Mouse (Mus musculus): ENCODE results near the gene Padi3.

The Padi3 gene

DNA sequence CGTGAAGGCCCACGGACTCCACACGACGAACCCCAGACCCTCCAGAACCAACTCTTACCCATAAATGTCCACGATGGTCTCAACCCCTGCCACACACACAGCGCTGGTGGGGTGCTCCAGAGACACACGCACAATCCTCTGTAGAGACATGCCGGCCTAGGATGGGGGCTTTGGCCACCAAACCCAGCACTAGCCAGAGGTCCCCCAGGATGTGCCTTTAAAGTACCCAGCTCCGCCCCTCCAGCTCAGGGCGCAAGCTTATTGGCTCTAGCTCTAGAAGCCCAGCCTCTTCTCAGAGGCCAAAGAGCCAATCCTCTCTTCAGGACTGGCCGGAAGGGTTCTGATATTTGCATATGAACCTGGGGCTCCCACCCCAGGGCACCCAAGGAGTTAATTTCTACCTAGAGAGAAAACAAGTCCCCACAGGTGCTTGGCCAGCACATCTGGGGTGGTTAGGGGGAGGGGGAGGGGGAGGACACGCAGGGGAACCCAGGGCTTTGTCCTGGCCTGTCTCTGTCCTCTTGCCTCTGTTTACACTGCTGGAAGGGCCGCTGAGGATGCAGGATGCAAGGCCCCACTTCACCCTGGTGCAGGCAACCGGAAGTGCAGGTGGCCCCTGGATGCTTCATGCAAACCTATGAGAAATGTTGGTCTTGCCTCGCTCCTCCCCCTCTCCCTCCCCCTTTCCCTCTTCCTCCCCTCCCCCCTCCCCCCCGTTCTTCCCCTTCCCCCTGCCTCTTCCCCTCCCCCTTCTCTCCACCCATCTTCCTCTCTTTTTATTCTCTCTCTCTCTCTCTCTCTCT, at the start of gene Padi3:
TSS of gene Padi3 (minus strand) at position 191 of the 803 bp plus-strand sequence.
- peak; percentile 33 for DNase-seq (ENCODE audit: low read depth, low spot score)

DNA sequence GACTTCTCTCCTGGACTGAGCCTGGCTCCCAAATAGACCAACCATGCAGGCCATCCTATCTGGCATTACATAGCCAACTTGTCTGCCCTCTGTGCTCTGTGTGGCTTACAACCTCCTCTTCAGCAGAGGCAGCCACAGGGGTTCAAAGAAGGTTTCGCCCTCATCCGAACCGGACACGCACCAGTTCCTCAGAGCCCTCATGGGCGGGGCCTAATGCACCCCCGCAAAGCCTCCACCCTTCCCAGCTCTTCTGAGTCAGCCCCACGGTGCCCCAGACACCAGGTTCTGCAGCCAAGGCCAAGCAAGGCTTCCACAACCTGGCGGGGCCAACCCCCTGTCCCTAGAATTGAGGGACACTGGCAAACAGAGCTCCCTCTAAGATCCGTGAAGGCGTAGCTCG, 48.8 kb upstream of the Padi3 start:
- no peak for DNase-seq (ENCODE audit: low read depth, low spot score)

DNA sequence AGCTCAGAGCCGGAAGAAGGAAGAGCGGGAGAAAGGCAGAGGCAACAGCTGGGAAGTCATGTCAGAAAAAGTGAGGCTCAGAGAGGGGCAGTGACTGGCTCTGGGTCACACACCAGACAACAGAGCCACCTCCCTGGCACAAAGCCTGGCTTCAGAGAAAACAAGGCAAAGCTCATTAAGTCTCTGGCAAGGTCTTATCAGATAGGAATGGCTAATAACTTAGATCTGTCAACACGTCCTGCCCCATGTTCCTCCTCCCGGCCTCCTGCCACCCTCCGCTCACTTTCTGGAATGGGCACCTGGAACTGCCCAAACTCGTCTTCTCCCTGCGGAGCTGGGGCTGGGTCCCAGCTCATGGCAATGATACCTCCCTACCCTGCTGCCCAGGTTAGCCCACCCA, 47.4 kb upstream of the Padi3 start:
- no peak for DNase-seq (ENCODE audit: low read depth, low spot score)

DNA sequence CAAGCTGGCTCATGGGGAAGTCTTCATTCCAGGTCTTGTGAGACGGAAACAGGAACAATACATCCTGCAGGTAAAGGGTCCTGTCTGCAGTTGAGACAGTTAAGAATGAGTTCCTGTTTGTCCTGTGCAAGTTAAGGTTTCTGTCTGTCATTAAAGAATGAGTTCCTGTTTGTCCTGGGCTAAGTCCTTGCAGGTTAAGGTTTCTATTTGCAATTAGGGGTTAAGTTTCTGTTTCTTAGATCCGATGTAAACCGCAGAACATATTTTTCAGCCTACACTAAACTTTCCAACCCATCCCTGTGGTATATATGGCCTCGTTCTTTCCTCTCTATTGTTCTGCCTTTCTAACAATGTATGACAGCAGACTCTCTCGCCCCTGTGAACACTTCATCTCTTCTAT, 46.6 kb upstream of the Padi3 start:
- no peak for DNase-seq (ENCODE audit: low read depth, low spot score)

DNA sequence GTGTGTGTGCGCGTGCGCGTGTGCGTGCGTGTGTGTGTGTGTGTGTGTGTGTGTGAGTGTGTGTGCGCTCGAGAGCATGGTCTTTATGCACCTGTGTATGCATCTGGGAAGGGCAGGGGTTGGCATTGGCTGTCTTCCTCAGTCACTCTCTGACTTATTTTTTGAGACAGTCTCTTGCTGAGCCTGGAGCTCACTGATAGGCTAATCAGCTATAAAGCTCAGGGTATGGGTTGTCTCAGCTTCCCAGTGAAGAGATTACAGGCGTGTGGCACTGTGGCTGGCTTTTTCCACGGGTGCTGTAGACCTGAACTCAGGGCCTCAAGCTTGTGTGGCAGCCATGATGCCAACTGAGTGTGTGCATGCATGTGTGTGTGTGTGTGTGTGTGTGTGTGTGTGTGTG, 44.7 kb upstream of the Padi3 start:
- DNase-seq (ENCODE audit: low read depth, low spot score): no peak

DNA sequence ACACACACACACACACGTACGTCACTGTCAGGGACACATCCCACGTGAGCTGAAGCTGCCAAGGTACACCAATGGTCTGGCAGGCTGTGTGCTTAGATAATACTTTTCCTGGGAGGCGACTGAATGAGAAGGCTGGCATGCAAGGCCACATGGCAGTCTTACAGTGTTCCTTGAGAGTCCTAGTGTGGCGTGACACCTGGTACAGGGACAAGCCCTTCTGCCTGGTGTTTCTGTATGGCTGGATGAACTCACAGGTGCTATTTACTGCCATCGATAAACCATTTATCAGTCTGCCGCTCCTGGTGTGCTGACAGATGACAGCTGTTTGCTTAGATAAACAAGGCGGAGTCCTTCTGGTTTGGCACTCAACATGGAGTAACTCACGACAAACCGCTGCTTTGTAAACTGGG, 44.0 kb upstream of the Padi3 start:
- DNase-seq (ENCODE audit: low read depth, low spot score): no peak

DNA sequence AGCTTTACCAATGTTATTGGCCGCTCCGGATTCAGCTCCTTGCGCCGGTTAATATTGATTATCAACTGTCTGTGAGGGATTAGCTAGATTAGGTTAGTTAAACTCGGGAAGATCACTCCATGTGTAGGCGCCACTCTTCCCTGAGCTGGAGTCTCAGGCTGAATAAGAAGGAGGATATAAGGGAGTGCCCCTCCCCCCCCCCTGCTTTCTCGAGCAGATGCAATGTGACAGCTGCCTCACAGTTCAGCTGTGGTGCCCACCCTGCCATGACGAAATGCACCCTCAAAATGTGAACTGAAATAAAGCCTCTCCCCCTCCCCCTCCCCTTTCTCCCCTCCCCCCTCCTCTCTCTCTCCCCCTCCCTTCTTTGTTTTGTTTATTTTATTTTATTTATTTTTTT, 43.2 kb upstream of the Padi3 start:
- no peak for DNase-seq (ENCODE audit: low read depth, low spot score)

DNA sequence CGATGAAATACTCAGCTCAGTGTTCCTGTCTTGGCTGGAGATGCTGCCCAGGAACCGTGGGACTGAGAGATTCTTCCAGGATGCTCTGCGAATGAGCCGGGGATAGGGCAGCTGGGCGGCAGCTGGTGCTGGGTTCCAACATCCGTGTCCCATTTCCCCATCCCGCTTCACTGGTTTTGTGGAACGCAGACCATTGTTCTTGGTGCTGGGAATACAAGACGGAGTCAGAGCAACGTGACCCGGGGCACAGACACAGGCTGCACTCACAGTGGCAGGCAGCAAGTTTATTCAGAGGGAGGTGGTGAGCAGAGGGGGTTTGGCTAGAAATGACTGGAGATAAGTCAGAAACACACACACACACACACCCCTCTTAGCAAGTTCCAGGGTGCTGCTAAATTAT, 38.9 kb upstream of the Padi3 start:
- no peak for DNase-seq (ENCODE audit: low read depth, low spot score)

DNA sequence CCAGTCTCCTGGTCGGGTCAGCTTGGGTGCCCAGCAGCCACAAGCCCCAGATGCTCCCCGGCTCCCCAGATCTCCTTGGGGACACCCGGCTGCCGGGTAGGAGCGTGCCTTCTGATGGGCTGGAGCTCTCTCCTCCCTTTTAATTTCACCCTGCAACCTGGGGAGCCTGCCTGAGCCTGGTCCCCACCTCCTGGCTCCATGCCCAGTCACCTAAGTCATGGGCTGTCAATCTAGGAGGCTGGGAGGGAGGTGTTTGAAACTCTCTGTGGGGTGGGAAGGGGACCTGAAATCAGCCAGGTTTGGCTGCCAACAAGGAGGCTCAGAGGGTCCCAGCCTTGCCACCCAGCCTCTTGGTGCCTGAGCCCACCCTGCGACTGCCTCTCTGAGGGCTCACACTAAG, 35.2 kb upstream of the Padi3 start, which contains the start of gene Padi1:
TSS of gene Padi1 (minus strand) at position 113 of the 400 bp plus-strand sequence.
- no peak for DNase-seq (ENCODE audit: low read depth, low spot score)

DNA sequence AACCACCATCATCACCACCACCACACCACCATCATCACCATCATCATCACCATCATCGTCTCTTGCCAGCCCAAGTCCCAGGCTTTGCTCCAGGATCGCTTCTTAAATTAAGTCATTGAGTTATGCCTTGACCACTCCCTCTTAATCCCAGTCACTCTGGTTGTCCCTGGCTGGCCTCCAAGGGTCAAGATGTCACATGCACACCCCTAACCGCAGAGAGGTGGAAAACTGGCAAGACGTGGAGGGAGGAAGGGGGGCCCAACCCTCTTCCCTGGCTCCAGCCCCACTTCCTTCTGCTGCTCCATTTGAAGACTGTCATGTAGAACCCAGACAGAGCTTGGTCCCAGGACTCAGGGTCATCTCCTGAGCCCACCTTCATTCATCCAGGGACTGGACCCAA, 34.5 kb upstream of the Padi3 start:
- DNase-seq (ENCODE audit: low read depth, low spot score): no peak

DNA sequence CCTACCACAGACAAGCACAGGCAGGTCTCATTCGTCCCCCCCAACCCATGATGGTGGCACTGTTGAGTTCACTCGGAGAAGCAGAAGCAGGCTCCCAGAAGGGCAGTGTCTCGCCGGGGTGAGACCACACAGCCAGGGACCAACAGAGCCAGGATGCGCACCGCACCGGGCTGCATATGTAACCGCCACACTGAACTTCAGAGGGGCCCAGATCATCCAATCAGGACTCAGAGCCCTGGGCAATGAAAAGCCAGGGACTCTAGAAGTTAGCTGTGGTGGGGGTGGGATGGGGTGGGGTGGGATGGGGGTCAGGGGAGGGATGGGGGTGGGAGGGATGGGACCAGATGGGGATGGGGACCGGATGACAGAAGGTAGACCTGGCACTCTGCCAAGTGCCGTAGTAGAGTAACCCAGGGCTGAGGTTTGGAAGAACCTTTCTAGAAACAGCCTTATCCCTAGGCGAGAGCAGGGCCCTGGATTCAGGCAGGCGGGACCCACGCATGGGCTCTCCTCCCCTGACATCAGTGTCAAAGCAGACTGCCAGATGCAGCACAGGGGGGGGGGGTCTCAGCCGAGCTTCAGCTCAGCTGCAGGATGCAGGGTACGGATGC, 33.3 kb upstream of the Padi3 start:
- no peak for DNase-seq (ENCODE audit: low read depth, low spot score)

DNA sequence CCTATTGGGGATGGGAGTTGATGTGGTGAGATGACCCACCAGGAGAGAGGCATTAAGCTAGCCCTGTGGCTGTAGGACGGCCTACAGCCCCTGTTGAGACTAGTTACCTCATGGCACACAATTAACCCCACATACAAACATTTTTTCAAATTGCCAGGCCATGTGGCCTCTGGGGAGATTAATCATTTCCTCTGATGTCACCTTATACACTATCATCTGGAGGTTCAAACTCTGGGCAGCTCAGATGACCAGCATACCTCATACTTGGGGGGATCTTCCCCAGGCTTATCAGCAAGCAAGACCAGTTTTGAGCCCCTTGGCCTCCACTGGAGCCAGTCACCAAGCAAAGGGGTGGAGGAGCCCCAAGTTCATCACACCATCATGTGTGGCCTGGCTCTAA, 32.5 kb upstream of the Padi3 start:
- no peak for DNase-seq (ENCODE audit: low read depth, low spot score)

DNA sequence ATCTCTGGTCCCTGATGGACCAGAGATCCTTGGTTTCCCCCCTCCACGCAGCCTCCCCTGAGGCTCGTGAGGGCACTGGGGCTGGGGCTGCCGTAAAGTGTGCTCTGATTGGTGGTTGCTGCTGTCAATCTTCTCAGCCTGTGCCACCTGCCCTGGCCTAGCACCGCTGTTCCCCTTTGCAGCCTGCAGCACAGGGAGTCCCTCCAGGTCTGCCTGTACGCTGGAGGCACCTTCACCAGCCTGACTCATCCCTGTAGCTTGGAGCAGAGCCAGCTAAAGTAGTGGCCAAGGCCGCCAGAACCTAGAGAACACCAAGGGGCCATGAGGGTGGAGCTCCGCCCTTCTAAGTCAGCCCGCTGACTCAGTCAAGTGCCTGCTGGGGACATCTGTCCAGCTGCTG, 27.4 kb upstream of the Padi3 start:
- DNase-seq (ENCODE audit: low read depth, low spot score): no peak

DNA sequence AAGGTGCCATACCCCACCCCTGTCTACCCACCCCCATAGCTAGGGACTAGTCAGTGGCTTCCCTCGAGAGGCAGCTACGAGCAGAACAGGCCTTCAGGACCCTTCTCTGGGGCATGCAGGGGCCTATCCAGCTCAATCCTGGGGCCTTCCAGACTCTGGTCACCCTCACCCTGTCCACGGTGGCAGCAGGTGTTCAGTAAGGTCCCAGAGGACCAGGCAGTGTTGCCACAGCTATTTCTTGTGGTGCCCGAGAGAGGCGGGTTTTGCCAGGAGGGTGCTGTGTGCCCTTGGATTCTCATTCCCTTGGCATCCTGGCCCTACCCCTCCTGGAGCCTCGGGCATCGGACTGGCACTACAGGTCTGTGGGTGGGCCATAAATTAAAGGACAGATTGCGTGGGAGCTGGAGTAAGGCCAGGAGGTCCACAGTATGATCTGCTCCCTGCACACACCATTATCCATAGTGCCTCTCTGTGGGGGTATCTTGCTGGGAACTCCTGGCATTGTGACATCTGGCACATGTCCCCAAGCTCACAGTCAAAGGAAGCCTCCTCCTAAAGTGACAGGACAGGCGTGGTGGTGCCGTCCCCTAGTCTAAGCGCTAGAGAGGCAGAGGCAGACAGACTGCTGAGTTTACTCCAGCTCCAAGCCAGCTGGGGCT, 25.9 kb upstream of the Padi3 start:
- DNase-seq (ENCODE audit: low read depth, low spot score): no peak

DNA sequence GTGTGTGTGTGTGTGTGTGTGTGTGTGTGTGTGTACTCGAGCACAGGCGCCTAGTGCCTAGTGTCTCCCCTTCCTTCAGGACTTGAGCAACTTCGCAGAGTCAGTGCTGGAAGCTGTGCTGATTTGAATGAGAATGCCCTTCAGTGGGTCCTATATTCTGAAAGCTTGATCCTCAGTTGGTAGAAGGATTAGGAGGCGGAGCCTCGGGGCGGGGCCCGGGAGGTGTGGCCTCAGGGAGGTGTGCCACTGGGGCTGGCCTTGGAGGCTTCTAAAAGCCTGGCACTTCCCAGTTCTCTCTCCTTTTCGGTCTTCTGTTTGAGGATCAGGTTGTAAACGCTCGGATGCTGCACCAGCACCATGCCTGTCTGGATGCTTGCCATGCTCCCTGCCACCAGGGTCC, 25.2 kb upstream of the Padi3 start:
- DNase-seq (ENCODE audit: low read depth, low spot score): no peak

DNA sequence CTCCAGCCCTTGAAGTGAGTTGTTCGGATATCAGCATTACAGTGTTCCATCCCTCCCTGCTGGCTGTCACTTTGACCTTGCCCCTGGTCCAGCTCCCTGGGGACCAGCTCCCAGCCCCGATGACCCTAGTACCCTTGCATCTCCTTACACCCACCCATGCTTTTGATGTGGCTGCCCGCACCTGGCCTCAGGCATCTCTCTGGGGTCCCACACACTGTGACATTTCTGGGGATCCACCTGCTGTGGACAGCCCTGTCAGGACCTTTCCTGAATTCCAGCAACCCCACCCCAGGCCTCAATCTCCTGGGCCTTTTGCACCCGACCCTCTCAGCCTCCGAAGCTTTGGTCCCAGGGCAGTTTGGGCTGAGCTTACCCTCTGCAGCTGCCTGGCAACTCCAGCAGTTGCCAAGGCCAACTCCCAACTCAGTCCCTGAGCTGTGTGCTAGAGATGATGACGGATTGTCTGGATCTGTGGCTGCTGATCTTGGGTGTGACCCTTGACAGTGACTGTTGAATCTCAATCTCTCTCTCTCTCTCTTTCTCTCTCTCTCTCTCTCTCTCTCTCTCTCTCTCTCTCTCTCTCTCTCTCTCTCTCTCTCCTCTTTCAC, 24.0 kb upstream of the Padi3 start:
- no peak for DNase-seq (ENCODE audit: low read depth, low spot score)

DNA sequence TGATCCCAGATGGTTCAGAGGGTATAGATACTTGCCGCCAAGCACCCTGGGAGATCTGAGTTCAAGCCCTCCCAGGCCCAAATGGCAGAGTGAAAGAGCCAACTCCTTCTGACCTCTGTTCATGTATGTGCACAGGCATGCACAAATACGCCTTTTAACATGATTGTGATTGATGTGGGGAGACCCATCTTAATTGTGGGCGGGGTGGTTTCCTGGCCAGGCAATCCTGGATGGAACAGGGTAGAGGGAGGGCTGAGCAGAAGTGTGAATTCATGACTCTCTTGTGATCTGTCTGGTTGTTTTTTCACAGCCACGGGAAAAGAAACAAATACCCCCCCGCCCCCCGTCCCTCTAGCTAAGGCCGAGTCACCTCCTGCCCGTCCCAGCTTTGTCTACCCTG, 22.4 kb upstream of the Padi3 start:
- DNase-seq (ENCODE audit: low read depth, low spot score): no peak

DNA sequence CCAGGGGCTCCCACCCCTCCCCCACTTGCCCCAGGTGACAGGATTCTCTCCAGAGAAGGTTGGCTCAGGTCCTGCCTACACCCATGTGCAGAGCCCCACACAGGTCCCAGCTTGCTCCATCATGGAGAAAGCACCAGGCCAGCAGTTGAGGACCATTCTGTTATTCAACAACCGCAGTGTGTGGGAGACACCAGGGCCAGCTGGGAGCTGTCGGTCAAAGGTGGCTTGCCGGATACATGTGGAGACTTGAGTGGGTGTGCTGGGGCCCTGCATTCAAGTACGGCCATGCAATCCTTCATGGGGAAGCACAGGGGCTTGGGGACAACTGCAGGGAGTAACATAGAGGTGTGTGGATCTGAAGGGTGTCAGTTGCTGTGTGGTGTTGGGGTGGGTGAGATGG, 21.4 kb upstream of the Padi3 start:
- no peak for DNase-seq (ENCODE audit: low read depth, low spot score)

DNA sequence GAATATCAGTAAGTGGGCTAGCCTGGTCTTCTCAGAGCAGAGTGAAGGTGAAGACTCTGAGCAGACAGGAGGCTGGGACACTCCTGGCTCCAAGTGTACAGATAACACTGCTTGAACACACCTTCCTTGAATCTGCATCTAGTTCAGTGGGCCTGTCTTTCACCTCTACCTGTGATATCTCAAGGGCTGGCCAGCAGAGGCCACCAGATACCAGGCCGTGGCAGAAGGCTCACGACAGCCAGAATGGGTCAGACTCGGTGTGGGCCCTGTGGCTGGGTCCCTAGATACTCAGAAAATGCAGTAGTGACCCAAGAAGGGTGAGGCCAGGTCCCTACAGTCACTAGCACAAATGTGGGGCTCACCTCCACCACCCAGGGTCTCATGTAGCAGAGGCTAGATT, 16.8 kb upstream of the Padi3 start:
- DNase-seq (ENCODE audit: low read depth, low spot score): no peak

DNA sequence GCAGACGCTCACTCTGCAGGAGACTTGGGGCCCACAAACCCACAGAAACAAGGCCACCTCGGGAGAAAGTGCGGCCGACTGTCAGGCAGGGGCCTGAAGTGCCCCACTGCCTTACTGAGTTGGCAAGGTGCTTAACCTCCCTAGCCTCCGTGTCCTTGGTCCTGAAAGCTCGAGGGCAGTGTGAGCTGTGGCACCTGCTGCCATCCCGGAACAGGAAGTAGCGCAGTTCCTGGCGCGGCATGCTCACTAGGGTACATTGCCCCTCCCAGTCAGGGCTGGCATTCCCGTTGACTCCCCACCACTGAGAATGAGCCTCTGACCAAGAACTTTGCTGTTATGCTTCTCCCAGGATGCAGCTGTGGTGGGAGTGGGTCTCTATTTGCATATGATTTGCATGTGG, 15.5 kb upstream of the Padi3 start:
- no peak for DNase-seq (ENCODE audit: low read depth, low spot score)

DNA sequence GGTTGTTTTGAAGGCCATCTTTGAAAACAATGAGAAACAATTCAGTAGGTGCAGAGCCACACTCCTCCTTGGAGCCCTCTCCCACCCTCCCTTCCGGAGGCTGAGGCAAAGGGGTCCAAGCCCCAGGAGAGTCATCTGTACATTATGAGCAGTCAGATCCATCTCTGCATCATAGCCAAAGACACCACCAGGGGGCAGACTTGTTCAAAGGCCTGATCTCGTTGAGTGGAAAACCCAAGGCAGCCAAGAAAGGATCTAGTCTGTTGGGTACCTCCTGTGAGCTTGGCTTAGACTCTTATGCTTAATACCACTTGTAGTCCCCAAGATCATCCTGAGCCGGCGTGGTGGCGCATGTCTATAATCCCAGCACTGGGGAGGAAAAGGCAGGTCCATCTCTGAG, 11.5 kb upstream of the Padi3 start:
- peak; percentile 30 for DNase-seq (ENCODE audit: low read depth, low spot score)

DNA sequence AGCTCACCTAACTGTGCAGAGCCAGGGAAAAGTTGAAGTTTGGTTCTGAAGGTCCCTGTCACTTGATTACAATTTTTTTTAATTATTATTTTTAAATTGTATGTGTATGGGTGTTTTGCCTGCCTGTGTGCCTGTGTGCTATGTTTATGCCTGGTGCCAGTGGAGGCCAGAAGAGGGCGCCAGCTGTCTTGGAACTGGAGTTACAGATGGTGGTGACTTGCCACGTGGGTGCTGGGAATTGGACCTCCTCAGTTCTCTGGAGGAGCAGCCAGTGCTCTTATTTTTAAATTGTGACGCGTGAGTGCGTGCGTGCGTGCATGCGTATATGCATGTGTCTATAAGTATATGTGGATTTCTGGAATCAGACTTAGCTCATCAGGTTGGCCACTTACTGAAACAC, 7.0 kb upstream of the Padi3 start:
- DNase-seq (ENCODE audit: low read depth, low spot score): no peak

Measured in forelimb bud, embryonic 11.5 days (tissue).